Mouse (Mus musculus): Measurements from ENCODE around the gene Ankrd44. TPM values are rescaled to one million over a fixed set of nuclear protein-coding genes. Genes with fewer than 3 reads are reported as not detected.

Gene Ankrd44
- total RNA-seq, 2 experiments from 2014 or later = 8.8 to 14.5 TPM

DNA sequence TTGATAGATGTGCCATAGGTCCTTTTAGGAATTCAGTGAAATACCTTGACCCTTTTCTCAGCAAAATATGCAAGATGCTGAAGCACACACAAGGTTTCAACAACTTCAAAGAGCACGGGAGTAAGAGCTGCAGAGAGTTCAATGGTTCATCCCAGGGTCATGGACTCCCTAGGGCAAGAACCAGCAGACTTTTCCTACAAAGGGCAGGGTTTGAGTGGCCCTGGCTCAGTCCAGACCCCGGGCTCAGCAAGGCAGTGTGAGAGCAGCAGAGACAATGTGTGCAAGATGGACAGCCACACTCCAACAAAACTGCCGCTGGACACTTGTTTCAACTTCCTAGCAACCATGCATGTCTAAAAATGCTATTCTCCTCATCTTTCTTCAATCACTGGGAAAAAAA lies 98.8 kb downstream of the Ankrd44 start:
- no peak for DNase-seq (ENCODE audit: low spot score in 2 of 2)
- Histone ChIP-seq H3K27ac (no peak overlapping the region), H3K4me3 (no peak overlapping the region)
- no peak for TF ChIP-seq CTCF (conservative IDR thresholded peaks at IDR 0.05)

GRCm38 (mm10) chr1:54826426-54826986 lies 99.7 kb downstream of the Ankrd44 start:
- TF ChIP-seq CTCF (conservative IDR thresholded peaks at IDR 0.05) = no peak
- no peak for DNase-seq (ENCODE audit: low spot score in 2 of 2)
- H3K27ac ChIP-seq = no peak overlapping the region
- H3K4me3 ChIP-seq = no peak overlapping the region

DNA sequence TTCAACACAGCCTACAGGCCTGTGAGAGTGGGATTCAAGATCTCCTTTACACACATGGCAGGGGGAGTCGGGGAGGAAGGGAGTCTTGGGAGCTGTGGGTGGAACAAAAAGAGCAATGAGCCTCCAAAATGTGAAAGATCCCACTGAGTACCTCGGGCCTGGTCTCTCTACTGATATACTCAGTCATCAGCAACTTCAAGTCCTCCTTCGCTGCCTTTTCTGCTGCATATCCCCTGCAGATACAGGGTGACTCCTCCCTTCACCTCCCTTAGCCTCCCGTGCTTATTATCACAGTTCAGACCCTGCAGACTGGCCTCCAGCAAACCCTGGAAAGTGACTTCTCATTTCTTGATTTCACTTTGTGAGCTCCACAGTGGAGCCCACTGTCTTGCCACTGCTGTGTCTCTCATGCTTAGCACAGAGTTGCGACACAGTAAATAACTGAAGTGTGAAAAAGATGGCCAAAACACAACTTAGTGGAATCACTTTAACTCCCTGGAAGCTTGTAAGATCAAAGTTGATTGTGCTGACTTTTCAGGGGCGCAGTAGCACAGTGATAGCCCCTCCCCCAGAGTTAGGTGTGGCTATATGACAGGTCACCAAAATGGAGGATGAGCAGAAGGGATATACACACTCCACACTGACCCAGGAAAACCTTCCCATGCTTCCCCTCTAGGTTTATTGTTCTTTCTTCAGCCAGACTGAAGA lies 100.3 kb downstream of the Ankrd44 start:
- no peak for TF ChIP-seq CTCF (conservative IDR thresholded peaks at IDR 0.05)
- Histone ChIP-seq H3K27ac (no peak overlapping the region), H3K4me3 (no peak overlapping the region)
- no peak for DNase-seq (ENCODE audit: low spot score in 2 of 2)

- no peak overlapping the region for H3K4me3 ChIP-seq
- TF ChIP-seq CTCF (conservative IDR thresholded peaks at IDR 0.05) = no peak
- no peak overlapping the region for H3K27ac ChIP-seq
- no peak for DNase-seq (ENCODE audit: low spot score in 2 of 2)
These were observed 101.9 kb downstream of the Ankrd44 start for GRCm38 (mm10) chr1:54824106-54824808.

DNA sequence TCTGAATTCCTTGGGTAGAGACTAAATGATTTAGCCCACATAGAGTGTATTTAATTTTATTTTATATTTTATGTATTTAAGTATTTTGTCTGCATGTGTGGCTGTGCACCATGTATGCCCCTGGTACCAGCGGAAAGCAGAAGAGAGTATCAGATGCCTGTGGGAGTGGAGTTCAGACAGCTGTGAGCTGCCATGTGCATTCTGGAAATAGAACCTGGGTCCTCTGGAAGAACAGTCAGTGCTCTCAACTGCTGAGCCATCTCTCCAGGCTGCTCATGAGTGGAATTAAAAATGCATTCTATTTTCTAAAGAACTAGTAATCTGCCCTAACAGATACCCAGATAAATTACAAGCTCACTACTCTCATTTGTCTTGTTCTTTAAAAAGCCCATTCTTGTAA lies 104.4 kb downstream of the Ankrd44 start:
- Histone ChIP-seq H3K4me3 (no peak overlapping the region), H3K27ac (no peak overlapping the region)
- no peak for TF ChIP-seq CTCF (conservative IDR thresholded peaks at IDR 0.05)
- DNase-seq (ENCODE audit: low spot score in 2 of 2) = peak in 1 of 2 experiments; percentile 25

GRCm38 (mm10) chr1:54815206-54815855 lies 110.9 kb downstream of the Ankrd44 start:
- H3K4me3 ChIP-seq = no peak overlapping the region
- DNase-seq (ENCODE audit: low spot score in 2 of 2) = no peak
- H3K27ac ChIP-seq = no peak overlapping the region
- TF ChIP-seq CTCF (conservative IDR thresholded peaks at IDR 0.05) = no peak

GRCm38 (mm10) chr1:54809811-54810549 lies 116.2 kb downstream of the Ankrd44 start:
- DNase-seq (ENCODE audit: low spot score in 2 of 2) = no peak
- TF ChIP-seq CTCF (conservative IDR thresholded peaks at IDR 0.05) = no peak
- Histone ChIP-seq H3K27ac (no peak overlapping the region), H3K4me3 (no peak overlapping the region)

GRCm38 (mm10) chr1:54809098-54809490 lies 117.1 kb downstream of the Ankrd44 start:
- H3K4me3 ChIP-seq = no peak overlapping the region
- no peak for DNase-seq (ENCODE audit: low spot score in 2 of 2)
- no peak for TF ChIP-seq CTCF (conservative IDR thresholded peaks at IDR 0.05)
- no peak overlapping the region for H3K27ac ChIP-seq

DNA sequence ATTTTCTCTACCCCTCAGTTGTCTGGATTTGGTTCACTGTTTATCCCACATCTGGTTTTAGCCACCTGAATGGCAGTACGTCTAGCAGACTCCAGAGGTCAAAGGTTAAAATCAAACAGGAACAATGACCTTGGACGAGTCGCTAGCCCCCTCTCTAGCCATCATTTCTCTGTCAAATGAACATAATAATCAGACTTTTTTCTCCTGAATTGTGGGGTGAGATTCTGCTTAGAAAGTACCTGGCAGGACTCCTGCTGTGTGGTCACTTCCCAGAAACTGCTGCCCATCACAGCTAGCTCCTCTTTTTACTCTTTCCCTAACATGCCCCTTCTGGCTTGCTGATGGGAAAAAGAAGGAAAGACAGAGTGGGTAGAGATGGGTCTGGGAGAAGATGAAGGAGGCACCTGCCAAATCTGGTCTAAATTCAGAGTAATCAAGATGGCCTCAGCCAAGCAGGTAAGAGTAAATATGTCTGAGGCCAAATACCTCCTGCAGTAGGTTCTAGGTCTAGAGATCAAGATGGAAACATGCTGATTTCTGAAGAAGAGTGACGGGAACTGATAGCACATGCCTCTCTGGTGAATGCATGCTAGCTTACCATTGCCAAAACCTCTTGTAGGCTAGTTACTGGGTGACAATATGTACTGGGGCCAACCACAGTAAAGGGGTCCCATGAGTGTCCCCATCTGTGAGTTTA lies 117.6 kb downstream of the Ankrd44 start:
- H3K4me3 ChIP-seq = no peak overlapping the region
- no peak for TF ChIP-seq CTCF (conservative IDR thresholded peaks at IDR 0.05)
- no peak for DNase-seq (ENCODE audit: low spot score in 2 of 2)
- no peak overlapping the region for H3K27ac ChIP-seq

GRCm38 (mm10) chr1:54807832-54808231 lies 118.4 kb downstream of the Ankrd44 start:
- no peak for TF ChIP-seq CTCF (conservative IDR thresholded peaks at IDR 0.05)
- H3K27ac ChIP-seq = no peak overlapping the region
- H3K4me3 ChIP-seq = no peak overlapping the region
- no peak for DNase-seq (ENCODE audit: low spot score in 2 of 2)

GRCm38 (mm10) chr1:54806116-54806850 lies 119.9 kb downstream of the Ankrd44 start:
- Histone ChIP-seq H3K4me3 (no peak overlapping the region), H3K27ac (no peak overlapping the region)
- no peak for DNase-seq (ENCODE audit: low spot score in 2 of 2)
- no peak for TF ChIP-seq CTCF (conservative IDR thresholded peaks at IDR 0.05)

Measured in layer of hippocampus, adult 2 months (tissue).